Mouse (Mus musculus): ENCODE data around the gene Plekhg5. TPM values are rescaled to one million over a fixed set of nuclear protein-coding genes. Genes with fewer than 3 reads are reported as not detected.
"Not testable (repeated sequence)": the region's sequence is repeated elsewhere in the genome, so short reads cannot be mapped to it uniquely, and the experiment has no call there.

The Plekhg5 gene
- total RNA-seq (2022), result 100 to 1,000 TPM; 123 to 164 (median 145) TPM

DNA sequence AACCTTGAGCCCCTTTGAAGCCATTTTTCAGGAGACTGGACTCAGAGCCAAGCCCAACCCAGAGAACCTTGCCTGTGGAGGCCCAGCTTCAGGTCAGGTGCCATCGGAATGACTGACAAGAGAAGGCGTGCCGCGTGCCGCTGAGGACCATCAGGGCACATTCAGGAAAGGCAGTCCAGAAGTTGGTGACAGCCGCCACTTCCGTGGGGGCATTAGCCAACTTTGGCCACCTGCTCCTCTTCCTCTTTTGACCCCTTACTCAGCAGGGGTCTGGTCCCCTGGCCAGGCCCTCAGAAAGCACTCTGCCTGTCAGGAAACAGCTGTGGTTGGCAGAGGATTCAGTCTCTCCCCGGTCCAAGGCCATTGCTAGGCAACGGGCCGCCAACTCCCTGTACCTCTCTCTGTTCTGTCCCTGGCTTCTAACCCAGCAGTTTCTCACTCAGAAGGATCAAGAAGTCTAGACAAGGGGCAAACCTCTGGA is at the start of gene Plekhg5:
TSS of gene Plekhg5 (plus strand) at position 378 of the 481 bp plus-strand sequence.
- no peak for DNase-seq (ENCODE audit: low spot score in 2 of 2)

DNA sequence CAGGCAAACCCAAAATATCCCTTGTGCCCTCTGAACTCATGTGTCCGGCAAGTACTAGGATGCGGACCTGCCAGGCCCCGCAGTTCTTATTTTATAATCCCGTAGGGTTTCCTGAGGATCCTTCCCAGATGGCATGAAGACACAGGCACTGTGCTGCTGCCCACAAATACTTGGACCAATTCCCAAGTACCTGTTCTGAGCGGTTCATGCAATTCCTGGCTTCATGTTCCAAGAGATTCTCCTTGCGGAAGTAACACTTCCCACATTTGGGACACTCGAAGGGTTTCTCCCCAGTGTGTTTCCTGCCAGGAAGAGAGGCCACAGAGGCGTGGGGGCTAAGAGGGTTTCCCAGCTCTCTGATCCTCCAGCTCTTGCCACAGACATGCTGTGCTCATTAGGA is 49.8 kb upstream of the Plekhg5 start:
- DNase-seq (ENCODE audit: low spot score in 2 of 2), result peak in 1 of 2 experiments; percentile 4

DNA sequence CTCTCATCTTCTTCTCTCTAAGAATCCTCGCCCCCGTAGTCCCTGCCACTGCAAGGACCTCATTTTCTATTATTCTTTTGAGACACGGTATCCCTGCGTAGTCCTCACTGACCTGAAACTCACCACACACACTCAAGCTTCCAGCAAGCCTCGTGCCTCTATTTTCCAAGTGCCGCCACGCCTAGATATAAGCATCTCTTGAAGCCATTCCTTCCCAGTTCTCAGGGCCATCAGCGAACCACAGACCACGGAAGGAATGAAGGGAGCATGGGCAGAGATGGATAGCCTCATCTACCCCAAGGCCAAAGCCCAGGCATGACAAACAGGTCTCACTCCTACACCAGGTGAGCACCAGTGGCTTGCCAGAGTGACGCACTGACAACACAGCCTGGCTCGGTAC is 47.8 kb upstream of the Plekhg5 start:
- DNase-seq (ENCODE audit: low spot score in 2 of 2), result no peak

DNA sequence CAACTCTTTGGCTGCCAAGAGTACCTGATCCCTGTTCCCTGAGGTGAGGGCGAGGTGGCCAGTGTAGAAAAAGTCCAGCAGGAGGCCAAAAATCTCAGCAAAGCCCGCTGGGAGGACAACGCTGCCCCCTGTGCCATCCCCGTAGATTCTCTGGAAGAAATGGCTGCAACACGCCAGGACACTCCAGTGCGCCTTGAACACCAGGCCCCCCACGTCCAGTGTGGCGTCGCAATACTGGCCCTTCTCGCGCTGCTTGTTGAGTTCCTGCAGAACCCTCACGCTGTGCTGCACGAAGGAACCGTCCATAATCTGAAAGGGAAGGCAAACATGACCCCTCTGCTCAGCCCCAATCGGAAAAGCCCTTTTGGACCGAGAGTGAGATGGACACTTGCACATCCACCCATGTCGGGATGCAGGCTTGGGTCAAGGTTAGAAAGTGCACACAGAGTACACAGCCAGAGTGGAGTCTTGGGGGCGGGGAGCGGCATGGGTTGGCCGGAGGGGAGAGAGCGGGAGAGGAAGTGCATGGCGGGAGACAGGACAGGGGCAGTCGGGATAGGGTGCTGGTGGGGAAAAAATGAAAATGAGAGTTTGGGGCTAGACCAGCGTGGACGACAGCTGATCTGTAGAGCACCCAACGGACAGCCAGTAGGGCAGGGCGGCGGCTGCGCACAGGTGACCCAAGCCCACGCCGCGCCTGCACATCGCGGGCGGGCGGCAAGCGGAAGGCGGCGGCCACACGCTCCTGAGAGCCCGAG is 45.4 kb upstream of the Plekhg5 start:
- no peak for DNase-seq (ENCODE audit: low spot score in 2 of 2)

DNA sequence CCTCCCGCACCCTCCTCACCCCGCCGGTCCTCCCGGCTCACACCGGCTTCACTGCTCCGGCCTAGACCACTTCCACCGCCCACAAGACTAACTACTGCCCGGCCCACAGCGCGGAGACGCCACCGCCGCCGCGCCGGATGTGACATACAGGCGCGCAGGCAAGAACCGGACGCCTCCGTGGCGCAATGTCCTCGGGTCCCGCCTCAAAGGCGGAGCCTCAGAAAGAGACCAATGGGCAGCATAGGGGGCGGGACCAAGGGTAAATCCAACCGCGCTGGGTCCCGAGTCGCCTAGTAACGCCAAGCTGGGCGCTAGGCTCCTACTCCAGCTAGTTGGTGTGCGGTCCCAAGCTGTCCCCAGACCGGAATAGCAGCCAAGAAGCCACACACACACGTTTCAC is 44.8 kb upstream of the Plekhg5 start, which contains the start of gene Zbtb48:
TSS of gene Zbtb48 (minus strand) at position 148 of the 400 bp plus-strand sequence.
- DNase-seq (ENCODE audit: low spot score in 2 of 2), result peak; percentile 96 to 97

DNA sequence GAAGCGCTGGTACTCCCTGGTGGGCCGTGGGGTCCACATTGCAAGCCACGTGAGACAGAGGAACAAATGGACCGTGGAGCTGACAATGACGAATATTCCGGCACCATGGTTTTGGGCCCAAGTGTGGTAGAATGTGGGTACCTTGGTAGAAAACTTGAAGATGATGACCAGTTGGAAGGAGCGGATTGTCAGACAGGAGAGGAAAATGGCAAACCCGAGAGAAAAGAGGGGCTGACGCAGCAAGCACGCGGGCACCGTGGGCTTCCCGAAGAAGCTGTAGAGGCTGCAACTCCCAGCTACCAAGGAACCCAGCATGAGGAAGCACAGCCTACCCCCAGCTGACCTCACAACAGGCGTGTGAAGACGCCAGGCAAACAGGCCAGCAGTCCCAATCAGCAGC is 43.8 kb upstream of the Plekhg5 start:
- DNase-seq (ENCODE audit: low spot score in 2 of 2), result no peak

DNA sequence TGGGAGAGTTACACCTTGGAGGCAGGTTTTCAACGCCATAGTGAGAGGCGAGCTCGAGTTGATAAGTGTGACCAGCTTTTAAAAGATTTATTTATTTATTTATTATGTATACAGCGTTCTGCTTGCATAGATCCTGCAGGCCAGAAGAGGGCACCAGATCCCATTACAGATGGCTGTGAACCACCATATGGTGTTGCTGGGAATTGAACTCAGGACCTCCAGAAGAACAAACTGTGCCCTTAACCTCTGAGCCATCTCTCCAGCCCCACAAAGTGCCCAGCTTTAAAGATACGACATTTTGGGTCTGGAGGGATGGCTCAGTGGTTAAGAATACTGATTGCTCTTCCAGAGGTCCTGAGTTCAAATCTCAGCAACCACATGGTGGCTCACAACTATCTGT is 43.2 kb upstream of the Plekhg5 start:
- no peak for DNase-seq (ENCODE audit: low spot score in 2 of 2)

DNA sequence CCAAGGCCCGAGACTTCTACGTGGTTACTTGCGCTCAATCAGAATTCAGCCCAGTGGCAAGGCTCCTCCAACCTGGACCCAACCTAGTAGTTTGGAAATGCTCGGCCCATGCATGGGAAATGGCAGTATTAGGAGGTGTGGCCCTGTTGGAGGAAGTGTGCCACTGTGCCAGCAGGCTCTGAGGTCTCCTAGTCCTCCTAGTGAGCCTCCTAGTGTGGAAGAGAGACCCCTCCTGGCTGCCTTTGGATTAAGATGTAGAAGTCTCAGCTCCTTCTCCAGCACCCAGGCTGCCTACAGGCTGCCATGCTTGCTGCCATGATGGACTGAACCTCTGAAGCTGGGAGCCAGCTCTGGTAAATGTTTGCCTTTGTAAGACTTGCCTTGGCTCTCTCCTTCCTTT is 42.3 kb upstream of the Plekhg5 start:
- DNase-seq (ENCODE audit: low spot score in 2 of 2), result no peak

DNA sequence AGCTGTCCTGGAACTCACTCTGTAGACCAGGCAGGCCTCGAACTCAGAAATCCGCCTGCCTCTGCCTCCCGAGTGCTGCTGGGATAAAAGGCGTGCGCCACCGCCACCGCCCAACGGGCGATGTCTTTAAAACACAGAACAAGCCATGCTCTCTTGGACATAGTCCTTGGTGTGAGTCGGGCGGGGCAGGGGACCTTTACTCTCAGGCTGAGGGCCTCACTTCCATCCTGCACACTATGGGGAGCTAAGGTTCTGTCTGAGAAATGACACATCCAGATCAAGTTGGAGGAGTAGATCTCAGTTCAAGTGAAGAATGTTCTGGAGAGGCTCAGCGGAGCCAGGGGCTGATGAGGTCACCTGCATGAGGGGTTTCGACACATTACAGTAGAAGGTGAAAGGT is 39.4 kb upstream of the Plekhg5 start:
- DNase-seq (ENCODE audit: low spot score in 2 of 2), result no peak

DNA sequence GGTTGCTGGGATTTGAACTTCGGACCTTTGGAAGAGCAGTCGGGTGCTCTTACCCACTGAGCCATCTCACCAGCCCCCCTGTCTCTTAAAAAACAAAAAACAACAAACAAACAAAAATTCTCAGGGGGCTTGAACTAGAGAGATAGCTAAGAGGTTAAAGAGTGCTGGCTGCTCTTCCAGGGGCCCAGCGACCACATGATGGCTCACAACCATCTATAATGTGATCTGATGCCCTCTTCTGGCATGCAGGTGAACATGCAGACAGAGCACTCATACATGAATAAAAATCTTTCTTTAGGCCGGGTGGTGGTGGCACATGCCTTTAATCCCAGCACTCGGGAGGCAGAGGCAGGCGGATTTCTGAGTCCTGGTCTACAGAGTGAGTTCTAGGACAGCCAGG is 35.8 kb upstream of the Plekhg5 start:
- not testable (repeated sequence) for DNase-seq (ENCODE audit: low spot score in 2 of 2)

DNA sequence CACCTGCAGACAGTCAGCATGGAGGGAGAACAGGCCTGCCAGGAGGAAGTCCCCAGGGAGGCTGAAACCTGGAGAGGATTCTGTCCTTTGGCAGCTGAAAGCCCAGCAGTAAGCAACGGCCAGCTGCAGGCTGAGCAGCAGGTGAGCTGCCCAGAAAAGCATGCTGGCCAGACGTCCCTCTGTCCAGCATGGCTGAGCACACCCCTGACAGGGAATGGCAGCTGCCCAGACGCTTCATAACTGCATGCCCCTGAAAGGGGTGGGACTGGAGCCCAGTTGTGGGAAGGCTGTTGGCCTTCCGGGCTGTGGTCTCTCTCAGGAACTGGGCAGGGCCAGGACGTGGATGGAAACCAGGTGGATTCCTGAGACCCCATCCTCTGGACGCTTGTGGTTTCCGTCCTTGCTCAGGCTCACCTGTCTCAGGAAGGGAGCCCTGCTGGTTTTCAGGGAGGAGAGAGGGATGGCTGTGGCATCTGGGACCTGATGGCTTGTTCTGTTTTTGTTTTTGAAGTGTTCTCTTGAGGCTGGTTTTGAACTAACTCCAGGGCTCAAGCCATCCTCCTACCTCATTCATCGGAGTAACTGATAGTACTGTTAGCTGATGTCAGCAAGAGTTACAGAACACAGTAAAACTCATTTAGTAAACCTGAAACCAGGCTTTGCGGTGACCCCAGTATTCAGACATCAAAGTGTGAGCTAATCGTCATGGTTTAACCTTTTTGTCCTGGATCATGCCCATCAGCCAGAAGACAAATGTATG is 33.9 kb upstream of the Plekhg5 start, which contains the start of gene Tas1r1:
TSS of gene Tas1r1 (minus strand) at position 344 of the 760 bp plus-strand sequence.
- DNase-seq (ENCODE audit: low spot score in 2 of 2), result no peak

DNA sequence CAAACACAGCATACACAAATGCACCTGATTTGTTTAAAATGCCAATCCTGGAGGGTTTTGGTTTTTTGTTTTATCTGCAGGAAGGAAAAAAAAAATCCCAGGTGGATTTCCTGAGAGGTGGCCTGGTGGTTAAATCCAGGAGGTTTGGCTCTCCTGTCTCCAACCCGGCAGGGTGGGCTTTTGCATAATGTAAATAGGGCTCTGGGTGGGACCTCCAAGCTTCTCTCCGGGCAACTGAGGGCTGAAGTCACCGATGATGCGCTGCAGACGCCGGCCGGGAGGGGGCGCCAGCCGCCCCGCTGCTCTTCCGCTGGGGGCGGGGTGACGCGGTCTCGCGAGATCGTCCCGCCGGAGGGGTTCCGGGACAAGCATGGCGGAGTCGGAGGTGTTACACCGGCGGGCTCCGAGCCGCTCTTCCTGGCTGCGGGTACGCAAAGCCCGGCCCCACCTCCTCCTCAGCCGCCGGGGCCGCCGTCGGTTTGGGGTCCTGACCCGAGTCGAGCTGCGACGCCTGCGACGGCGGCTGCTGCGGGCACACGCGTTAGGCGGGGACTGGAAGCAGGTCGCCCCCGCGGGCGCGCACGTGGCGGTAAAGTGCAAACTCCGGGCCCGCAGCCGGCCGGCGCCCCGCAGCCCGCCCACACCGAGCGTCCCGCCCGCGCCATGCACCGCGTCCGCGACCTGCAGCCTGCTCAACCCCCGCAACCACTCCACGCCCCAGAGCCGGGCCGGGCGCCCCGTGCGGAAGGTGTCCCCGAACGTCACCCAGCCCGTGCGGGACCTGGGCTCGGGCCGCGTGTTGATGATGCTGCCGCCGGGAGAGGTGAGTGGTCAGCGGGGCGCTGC is 33.1 kb upstream of the Plekhg5 start, which contains the start of gene Nol9:
TSS of gene Nol9 (plus strand) at position 337 of the 846 bp plus-strand sequence.
- DNase-seq (ENCODE audit: low spot score in 2 of 2), result peak; percentile 74 to 89

DNA sequence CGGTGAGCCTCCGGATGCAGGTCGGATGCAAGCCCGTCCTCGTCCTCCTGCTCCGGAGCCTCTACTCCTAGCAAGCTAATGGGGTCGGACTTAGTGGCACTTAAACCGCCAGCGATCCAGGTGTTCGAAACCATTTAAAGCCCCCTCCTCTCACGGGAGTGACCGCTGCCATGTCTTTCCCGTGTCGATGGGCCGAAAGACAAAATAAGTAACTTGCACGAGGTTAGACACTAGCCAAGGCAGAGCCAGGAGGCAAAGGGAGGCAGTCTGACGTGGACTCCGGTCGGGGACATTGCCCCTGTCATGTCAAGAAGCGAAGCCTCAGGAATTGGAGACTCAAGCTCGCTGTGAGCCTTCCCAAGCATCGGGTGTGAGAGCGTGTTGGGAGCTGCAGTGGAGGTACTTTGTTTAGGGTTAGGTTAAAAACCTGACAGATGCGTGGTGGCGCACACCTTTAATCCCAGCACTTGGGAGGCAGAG is 32.4 kb upstream of the Plekhg5 start:
- no peak for DNase-seq (ENCODE audit: low spot score in 2 of 2)

DNA sequence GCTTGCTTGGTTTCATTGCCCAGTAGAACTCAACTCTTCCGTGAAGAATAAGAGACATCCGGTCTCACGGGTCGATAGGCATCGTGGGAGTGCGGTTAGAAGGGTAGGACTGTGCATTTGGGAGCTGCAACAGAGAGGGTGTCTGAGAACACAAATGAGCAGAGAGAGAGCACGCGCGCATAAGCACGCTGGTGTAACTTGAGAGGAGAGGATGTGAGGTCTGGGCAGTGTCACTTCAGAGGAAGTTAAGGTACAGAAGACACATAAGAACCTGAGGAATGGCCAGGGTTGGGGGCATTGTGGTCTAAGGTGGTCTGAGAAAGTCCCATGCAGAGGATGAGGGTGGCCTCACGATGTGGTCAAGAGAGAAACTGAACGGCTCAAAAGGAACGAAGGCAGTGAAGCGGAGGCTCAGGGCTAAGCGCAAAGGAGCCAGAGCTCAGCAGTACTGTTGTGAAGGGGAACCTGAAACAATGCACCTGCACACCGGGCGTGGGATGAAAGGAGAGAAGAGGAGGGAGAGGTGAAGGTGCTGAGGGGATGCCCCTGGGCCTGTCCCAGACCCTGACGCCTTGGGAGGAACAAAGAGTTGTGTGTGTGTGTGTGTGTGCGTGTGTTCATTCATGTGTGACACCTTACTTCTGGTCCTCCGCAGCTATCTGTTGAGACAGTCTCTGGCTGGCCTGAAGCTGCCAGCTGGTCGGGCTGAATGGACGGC is 30.2 kb upstream of the Plekhg5 start:
- DNase-seq (ENCODE audit: low spot score in 2 of 2), result no peak

DNA sequence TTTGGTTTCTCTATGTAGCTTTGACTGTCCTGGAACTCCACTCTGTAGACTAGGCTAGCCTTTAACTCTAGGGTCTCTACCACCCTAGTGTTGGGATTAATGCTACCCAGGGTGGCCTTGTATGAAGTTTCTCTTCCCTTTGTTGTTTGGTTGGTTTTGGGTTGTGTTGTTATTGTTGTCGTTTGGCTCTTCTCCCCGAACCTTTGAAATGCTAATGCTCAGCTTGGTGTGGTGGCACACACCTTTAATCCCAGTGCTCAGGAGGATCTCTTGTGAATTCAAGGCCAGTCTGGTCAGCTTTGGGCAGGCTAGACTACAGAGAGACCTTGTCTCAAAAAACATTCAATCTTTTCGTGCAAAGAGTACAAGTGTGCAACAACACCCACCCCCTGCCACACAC is 29.1 kb upstream of the Plekhg5 start:
- DNase-seq (ENCODE audit: low spot score in 2 of 2), result no peak

DNA sequence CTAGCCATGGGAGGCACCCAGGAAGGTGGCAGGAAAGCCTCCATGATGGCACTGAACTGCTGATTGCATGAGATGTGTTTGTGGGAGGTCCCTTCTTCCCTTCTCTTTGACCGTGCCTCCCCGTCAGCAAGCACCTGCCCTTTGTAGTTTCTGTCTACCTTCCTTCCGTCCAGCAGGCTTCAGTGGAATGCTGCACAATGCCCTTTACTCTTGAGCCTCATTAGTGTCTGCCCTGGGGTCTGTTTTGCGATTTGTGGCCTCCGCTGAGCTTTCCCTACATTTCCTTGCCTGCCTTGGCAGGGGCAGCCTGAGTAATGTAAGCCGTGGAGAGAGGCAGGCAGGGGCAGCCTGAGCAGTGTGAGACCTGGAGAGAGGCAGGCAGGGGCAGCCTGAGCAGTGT is 27.7 kb upstream of the Plekhg5 start:
- no peak for DNase-seq (ENCODE audit: low spot score in 2 of 2)

DNA sequence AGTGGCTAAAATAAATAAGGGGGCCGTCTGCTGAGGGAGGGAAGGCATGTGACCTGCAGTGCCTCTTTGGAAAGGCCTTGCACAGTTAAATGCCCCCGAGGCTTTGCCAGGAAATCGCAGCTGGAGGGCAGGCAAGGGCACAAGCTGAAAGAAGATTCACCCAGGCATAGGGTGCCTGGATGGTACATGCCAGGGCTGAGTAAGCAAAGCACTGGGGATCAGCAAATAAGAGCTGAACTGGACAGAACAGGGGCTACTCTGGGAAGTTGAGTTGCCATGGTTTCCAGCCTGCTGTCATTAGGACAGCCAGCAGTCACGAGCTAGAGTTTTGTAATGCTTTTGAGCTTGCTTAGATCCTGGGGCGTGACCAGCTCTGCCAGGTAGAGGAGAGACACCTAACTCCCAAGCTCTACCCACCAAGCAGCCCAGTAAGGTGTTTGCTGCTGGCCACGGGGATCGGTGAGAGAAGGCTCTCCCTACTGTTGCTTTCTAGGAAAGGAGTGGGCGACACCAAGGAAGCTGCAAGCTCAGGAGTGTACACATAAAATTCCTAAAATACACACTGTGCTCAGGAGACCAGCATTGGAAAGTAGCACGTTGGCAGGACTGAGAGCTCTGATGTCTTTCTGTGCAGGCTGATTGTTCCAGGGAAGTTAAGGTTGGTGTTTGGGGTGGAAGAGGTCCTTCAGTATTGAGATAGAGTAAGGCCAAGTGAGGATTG is 9.7 kb upstream of the Plekhg5 start:
- no peak for DNase-seq (ENCODE audit: low spot score in 2 of 2)

DNA sequence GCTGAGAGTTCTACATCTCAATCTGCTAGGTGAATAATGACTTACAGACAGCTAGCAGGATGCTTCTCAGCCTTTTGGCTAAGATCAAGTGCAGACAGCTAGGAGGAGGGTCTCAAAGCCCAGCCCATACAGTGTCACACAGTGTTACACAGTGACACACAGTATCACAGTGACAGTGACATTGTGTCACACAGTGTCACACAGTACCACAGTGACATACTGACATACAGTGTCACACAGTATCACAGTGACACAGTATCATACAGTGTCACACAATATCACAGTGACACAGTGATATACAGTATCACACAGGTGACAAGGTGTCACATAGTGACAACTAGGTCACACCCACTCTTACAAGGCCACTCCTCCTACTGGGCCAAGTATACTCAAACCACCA is 5.0 kb upstream of the Plekhg5 start:
- DNase-seq (ENCODE audit: low spot score in 2 of 2), result no peak

DNA sequence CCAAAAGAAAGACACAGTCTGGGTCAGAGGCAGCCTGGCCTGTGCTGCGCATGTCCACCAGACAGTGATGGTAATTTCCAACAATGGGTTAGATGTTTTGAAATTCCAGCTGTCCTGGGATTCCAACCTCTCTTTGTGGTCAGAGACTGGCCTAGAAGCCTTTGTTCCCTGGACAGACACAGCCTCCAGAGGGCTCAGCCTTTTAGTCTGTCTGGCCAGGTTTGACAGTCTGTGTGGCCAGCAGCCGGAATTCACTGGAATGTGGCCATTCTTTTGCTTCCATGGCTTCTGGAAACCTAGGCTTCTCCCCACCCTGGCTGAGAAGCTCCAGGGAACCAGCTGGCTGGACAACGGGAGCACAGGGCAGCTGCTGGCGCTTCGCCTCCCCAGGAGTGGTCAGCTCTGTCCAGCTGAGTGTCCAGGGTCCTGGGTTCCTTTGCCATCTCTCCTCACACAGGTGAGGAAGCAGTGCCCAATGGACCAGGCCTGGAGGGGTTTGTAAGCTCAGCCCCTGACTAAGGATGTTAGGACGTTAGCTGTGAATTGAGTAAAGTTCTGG is 4.1 kb upstream of the Plekhg5 start:
- DNase-seq (ENCODE audit: low spot score in 2 of 2), result no peak

DNA sequence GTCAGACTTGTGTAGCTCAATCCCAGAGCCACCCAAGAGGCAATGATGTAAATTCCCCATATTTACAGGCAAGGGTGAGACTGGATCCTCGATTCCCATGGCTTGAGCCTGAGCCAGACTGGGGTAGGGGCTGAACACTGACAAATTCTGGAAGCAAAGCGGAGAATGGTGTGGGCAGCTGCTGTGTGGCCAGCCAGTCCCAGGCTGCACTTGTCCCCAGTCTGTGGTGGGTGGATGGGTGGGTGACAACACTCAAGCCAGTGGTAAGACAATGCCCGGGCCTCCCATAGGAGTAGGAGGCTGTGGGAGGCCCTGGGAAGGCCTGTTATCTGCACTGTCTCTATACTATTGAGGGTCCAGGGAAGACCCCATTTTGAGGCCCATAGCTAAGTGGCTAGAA is 3.1 kb upstream of the Plekhg5 start:
- no peak for DNase-seq (ENCODE audit: low spot score in 2 of 2)

All from layer of hippocampus, adult 8-10 months (tissue).